Mouse (Mus musculus) G1E-ER4 (cell line): ENCODE results near the gene Zbtb38. TPM values are rescaled to one million over a fixed set of nuclear protein-coding genes. Genes with fewer than 3 reads are reported as not detected.

Experiments used
- GATA1 ChIP-seq: IDR thresholded peaks from one replicate; pipeline ENCODE4 v1.8.0; 2012; ENCODE audit warnings: low read length, inconsistent platforms
- polyA plus RNA-seq: library from polyadenylated mRNA; stranded (reverse); fragments of >175 nt; gene quantifications from 2 replicates; pipeline ENCODE4 v1.2.3, GENCODE M21; 2012

Gene Zbtb38
- polyA plus RNA-seq, 1 experiment: 2.1 TPM

DNA sequence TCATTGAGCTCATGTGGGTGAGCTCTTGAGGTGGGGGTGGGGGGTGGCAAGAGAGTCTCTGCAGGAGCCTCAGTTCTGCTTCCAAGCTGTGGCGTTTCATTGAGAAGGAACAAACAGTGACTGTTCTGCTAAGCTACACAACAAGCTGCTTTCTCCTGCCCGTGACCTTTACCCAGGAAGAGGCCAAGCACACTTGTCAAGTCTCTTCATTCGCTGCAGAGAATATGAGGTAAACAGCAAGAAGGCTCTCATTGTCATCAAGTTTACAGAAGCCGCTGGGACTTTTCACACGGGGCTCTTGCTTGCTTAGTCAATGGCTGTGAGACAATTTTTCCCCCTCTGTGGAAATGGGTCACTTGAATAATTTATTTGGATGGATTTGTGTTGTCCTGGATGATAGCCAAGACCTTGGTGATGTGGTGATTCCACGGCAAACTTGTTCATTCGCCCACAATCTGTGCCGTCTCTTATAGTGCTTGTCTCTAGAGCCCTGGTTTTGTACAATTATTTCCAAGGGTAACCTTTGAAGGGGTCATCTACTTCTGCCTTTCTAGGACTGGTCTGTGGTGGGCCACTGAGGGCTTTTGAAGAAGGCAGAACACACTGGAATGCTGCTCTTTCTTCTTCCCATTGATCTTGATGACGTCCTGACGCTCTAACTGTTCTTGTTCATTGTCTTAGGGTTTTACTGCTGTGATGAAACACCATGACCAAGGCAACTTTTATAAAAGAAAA is 92.0 kb downstream of the Zbtb38 start:
- no peak for TF ChIP-seq GATA1

DNA sequence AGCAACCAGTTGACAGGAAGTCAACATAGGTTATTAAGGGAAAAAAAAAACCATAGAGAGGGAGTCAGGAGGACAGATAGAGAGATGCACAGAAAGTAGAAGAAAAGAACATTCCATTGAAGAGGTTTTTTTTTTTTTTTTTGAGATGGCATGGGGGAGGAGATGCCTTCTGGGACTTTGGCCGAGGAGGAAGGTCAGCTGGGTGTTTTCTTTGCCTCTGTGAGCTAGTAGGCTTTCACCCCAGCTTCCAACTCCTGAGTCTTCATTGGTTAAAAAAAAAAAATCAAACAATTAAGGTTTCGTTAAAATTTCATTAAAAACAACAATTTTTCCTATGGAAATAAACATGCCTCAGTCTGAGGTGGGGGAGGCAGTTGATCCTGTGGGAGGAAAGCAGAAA is 92.8 kb downstream of the Zbtb38 start:
- no peak for TF ChIP-seq GATA1

DNA sequence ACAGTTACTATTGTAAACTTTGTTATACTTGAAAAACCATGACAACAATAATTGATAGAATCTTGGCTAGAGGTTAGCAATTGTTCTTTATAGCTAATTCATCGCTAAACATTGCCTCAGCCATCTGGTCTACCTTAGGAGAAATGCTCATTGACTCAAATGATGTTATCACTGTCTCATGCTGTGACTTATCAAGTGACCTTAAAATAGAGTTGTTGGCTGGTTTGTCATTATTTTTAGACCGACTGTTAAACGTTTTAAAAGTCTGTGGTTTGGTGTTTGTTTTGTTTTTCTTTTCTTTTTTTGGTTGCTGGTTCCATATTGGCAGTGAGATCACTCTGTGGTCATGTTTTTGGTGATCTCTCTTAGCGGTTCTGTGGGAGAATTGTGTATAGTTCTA is 99.1 kb downstream of the Zbtb38 start:
- TF ChIP-seq GATA1: no peak

DNA sequence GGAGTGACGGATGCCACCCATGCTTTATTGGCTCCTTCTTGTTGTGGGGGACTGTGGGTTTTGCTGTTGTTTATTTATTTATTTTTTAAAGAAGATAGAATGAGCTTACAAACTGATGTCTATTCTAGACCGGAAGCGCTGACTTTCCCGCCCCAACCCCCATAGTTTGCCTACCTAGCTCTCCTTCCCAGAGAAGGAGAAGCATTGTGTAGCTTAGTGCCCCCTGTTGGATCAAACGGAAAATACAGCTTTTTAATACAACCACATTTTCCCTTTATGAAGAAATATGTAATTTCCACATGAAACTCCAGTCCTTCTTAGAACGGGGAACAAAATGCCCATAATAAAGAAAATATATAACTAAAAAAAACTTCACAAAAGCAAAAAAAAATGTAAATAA is 99.9 kb downstream of the Zbtb38 start:
- TF ChIP-seq GATA1: no peak

DNA sequence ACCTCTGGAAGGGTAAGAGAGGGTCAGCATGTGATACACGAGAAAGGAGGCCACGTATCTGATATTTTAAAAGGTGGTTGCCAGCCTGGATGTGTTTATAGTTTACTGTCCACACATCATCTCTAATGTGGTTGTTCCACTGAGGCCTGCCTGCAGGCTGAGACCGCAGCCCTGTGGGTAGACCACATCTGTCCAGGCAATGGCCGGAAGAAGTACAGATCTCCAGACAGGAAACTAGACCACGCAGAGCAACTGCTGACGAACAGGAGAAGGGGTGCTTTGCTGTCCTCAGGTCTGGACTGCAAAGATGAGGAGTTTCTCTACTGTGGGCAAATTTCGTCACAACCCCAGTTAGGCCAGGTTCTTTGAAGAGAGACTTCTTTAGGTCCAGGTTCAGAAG is 101.8 kb downstream of the Zbtb38 start:
- no peak for TF ChIP-seq GATA1

DNA sequence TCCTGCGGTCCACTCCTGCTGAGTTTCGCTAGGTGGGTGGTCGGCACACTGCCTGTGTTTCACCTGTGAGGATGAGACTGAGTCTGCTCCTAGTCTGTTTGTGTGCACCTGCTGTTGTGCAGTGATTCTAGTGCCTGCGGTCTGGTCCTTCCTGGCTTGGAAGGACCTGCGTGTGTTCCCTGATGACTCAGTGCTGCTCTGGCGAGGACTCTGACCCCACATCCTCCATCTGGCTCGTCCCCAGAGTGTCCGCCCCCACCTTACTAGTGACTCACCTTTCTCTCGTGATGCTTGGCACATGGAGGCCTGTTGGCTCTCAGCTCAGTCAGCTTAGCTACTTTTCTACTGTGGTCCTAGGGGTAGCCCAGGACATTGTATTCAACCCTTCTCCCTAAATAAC is 102.7 kb downstream of the Zbtb38 start:
- no peak for TF ChIP-seq GATA1

DNA sequence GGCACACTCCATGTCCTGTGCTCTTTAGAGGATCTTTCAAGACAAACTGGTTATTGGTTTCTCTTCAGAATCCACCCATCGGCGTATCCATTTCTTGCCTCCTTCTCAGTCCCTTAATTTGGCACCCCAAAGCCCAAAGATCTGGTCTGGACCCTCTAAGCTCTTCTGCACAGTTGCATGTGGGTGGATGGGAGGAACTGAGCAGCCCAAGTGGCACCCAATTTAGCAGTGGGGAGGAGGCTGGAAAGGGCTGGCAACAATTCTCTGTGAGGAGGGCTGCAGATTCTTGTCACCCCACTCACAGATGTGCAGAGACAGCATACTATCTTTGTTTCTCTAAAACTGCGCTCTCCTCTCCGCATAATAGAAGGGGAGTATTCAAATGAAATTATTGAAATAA is 103.3 kb downstream of the Zbtb38 start:
- no peak for TF ChIP-seq GATA1

DNA sequence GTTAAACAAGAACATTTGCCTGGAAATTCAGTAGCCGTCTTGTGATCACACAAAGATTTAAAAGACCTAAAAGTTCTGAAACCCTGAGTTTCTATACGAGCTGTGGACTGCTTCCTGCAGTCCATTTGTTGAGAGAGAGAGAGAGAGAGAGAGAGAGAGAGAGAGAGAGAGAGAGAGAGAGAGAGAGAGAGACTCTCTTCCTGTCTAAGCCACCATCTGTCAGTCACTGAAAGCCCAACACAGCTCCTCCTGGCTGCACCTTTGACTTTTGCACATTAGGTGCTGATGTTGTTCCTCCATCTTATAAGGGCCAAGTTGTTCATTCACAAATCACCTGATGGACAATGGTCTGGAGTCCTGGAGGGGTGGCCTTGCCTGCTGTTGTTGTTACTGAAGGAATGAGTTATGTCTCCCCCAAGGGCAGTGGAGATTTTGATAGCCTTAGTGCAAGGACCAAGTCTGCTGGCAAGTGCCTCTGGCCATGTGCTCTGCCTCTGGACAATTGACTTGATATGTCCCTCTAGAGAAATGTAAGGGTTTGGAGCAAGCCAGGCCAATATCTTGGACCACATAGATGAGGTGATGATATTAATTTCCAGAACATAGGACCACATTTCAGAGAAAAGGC is 105.8 kb downstream of the Zbtb38 start:
- TF ChIP-seq GATA1: no peak

DNA sequence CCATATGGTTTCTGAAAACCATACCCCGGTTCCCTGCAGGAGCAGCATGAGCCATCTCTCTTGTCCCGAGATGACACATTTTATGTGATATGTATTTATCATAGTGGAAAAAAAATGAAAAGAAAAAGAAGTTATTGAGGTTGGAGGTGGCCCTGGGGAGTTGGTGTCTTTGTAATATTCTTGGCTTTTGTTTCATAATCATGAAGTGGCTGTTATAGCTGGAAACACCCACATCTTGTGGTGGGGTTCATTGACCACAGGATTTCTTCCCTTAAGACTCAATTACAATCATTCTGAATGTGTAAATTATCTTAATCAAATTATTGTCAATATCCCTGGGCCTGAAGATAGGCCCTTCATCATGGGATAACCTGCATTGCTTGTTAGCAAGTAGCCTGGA is 107.8 kb downstream of the Zbtb38 start:
- TF ChIP-seq GATA1: no peak

DNA sequence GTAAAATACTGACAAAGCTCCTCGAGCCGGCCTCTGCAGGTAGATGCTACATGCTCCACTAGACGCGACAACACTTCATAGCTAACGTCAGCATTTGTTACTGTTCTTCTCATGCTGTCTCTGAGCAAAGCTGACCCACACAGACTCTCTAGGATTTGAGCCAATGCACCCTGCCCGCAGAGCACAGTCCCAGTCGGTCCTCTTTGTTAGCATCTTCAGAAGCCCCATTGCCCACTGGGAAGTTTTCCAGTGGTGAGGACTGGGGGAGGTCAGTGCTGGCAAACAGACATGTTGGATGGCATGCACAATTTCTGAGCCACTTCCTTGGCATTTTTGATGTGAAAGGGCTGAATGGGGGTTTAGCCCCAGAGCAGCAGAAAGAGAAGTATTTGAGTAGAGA is 113.2 kb downstream of the Zbtb38 start:
- TF ChIP-seq GATA1: no peak

DNA sequence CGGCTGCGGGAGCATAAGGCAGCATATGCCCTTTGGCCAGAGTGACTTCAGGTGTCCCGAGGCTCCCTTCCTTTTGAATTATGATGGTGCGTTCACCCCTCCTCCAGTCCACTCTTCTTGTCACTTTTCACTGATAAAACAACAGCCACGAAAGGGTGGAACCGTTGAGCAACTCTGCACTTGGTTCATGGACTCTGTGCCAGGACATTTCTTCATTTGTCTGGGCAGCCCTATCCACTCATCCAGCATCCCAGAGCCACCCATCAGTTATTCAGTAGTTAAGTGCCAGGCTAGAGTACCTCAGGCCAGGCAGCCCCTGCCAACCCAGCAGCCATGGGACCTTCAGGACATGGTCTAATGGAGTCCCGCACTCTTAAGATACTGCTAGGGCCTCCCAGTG is 114.1 kb downstream of the Zbtb38 start:
- no peak for TF ChIP-seq GATA1

DNA sequence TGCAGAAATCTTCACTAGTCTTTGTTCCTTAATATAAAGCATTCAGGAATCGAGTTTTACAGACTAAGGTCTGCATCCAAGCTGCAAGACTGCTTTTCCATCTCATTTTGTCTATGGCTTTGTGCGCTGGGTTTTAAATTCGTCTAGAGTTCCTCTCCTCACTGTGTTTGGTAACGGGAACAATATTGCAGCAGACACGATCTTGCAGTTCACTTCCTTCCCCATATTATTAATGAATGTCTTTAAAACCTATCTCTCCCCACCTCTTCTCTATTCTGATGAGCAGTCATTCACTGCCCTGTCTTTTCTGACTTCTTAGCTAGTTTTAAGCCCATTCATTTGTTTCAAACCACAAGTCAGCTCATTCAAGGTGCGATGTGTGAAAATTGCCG is 115.5 kb downstream of the Zbtb38 start:
- TF ChIP-seq GATA1: no peak

DNA sequence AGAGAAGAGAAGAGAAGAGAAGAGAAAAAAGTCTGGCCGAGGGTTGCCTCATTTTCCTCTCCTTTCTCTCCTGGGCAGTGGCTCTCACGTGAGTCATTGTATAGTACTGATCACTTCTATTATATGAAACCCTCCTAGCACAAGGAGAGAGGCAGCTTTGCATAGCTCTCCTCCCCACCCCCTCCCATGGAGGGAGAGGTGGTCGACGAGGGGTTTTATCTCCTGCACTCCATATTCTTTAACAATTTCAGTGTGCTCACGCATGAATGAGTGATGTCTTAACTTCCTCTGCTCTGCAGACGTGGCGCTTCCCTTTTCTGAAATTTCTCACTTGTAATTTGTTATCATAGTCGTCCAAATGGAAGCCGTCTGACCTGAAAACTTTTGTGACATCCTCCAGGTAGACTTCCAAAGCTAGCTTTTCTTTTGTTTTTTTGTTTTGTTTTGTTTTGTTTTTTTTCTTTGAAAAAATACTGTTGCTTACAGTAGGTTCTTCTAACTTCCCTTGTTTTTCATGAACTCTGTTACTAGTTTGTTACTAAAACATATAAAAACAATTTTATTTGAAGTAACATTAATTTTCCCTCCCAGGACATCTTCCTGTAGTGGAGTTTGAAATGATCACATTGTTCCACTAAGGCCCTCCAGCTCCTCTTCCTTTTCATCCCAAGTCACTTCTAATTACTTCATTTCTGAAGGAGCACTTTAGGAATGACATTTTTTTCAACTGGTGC is 116.0 kb downstream of the Zbtb38 start:
- TF ChIP-seq GATA1: peak; percentile 11

DNA sequence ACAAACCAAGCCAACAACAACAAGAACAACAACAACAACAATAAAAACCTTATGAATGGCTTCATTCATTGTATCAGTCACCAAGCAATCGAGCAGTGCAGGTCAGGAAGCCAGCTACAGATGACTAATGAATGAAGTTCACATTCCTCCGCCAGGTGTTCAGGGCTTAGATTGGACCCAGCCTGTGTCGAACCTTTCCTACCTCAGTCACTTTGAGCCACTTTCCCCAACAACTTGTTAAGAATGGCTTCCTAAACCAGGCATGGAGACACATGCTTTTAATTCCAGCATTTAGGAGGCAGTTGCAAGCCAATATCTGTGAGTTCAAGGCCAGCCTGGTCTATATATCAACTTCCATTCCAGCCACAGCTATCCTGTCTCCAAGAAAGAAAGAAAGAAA is 116.7 kb downstream of the Zbtb38 start:
- TF ChIP-seq GATA1: no peak

DNA sequence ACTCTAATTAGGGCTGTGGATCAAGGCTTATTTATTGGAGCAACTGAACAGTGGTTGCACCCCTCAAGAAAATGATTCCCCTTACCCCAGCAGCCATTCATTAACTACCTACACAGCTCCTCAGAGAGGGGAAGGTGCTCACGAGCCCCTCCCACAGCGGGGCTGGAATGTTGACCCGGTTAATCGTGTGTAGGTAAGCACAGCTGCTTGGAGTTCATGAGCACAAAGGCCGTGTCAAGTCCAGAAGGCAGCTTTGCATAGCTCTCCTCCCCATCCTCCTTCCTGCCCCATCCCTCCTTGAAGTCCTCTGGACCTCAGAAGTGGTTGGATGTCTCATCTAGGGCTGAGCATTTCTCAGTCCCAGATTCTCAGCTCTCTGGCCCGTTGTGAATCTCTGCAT is 117.5 kb downstream of the Zbtb38 start:
- TF ChIP-seq GATA1: no peak

DNA sequence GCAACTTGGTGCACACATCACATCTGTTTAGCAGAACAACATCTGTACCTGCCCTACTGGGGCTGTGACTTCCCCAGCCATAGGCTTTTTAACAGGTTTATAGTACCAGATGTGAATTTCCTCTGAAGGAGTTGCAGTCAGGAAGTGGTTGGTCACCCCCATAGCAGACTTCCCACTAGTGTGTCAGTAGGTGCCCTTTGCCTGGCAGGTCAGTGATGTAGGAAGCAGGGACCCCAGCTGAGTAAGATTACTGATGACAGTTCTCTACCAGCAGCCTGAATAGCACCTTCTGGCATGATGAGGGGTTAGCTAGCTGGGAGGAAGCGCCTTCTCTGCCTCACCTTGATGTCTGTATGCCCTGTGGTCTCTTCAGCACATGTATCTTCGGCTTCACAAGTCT is 118.9 kb downstream of the Zbtb38 start:
- TF ChIP-seq GATA1: no peak

Other genes starting within 250 kb of the Zbtb38 start
- gene Gm28729, start 227.6 kb downstream of the Zbtb38 start, polyA plus RNA-seq: not detected in 2 replicates
- gene Rasa2, start 121.2 kb downstream of the Zbtb38 start, polyA plus RNA-seq: 2.0 and 3.0 TPM in 2 replicates
- not detected in 2 replicates for gene Pxylp1, start 139.8 kb upstream of the Zbtb38 start, polyA plus RNA-seq